Mouse (Mus musculus) urinary bladder, adult 2 months (tissue): ENCODE results near the gene Birc3. TPM values are rescaled to one million over a fixed set of nuclear protein-coding genes. Genes with fewer than 3 reads are reported as not detected.

Experiments used
- DNase-seq: peaks from one replicate; pipeline ENCODE4 v3.0.0; 2022; ENCODE audit warnings: low spot score
- polyA plus RNA-seq: library from polyadenylated mRNA; depleted of rRNA; stranded (reverse); fragments of >200 nt; gene quantifications from 2 replicates; pipeline ENCODE4 v1.2.3, GENCODE M21; 2012; rRNA removed

Gene Birc3
- polyA plus RNA-seq, 1 experiment, result 18.2 TPM

DNA sequence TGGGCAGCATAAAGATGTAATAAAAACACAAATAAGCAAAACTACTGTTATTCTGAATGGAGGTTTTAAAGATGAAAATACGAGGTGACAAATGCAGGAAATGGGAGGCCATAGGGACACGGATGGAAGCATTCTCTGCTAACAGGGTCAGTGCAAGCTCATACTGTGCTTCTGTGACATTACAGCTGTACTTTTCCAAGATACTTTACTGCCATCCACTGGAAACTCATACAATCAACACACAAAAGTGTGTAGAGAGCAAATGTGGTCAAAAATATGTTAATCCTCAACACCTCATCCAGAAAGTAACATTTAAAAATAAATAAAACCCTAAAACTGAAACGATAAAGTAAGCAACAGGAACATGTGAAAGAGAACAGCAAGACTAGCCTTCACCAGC is 50.2 kb downstream of the Birc3 start:
- DNase-seq, result no peak

DNA sequence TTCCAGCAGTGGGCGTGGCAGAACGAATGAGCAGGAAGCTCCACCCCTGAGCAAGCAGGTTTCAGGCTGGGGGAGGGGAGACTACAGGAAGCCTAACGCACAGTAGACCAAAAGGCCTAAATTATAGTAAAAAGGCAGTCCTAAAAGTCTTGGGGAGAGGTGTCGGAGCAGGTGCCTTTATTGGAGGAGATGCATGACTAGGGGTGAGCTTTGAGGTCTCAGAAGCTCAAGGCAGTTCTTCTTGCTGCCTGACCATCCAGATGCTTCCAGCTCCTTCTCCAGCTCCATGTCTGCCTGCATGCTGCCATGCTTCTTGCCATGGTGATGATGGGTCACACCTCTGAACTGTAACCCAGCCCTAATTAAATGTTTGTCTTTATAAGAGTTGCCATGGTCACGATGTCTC is 67.9 kb downstream of the Birc3 start:
- DNase-seq, result no peak

Other genes starting within 250 kb of the Birc3 start
- gene Mmp20, start 245.0 kb downstream of the Birc3 start, polyA plus RNA-seq, result not detected in 2 replicates
- 0.06 TPM in 1 of 2 replicates, not detected in the other for gene Mmp7, start 181.1 kb downstream of the Birc3 start, polyA plus RNA-seq
- 298 and 359 TPM in 2 replicates for gene Tmem123, start 109.1 kb downstream of the Birc3 start, polyA plus RNA-seq
- gene Birc2, start 36.1 kb downstream of the Birc3 start, polyA plus RNA-seq, result 23.6 and 27.7 TPM in 2 replicates
- 47.6 and 77.0 TPM in 2 replicates for gene Yap1, start 131.4 kb upstream of the Birc3 start, polyA plus RNA-seq
- 3.0 and 3.7 TPM in 2 replicates for gene Cfap300, start 169.6 kb upstream of the Birc3 start, polyA plus RNA-seq